18 mouse cellular contexts compared by ENCODE assay signal in genomic region chr7:126019321-126019720, GRCm38 (mm10).
DNase-seq lines count a peak whose midpoint lies in the region; ATAC-seq and TF ChIP-seq lines count a peak whose summit lies in the region.
"Had no signal": no experiment of that assay in that cellular context is flagged by ENCODE, and none has a peak within 500 bp of the region (broad histone marks: within the 10 kb centered on the region; RNA-seq: fewer than 3 reads in every experiment).

No protein-coding gene starts in this region.

- no peak for ATAC-seq in midbrain, postnatal 0 days (ENCODE audit: low FRiP score)
- ATAC-seq in limb, embryonic 11.5 days (ENCODE audit: insufficient number of reproducible peaks, low FRiP score, low TSS enrichment, low read depth) = no peak
- peak; percentile 51; the same call in 1 of the 2 replicates for ATAC-seq in neural tube, embryonic 14.5 days (ENCODE audit: low read depth)
- ATAC-seq: inflammation-experienced regulatory T-cells, adult 6 months had no signal

- H3K36me3 ChIP-seq in midbrain, embryonic 10.5 days = no peaks in the 10 kb centered on the region
- H3K36me3 ChIP-seq in midbrain, postnatal 0 days (ENCODE audit: insufficient read depth, low read length) = no peaks in the 10 kb centered on the region
- no peaks in the 10 kb centered on the region for H3K36me3 ChIP-seq in limb, embryonic 11.5 days (ENCODE audit: control insufficient read depth, insufficient read depth, low read length)
- no peaks in the 10 kb centered on the region for H3K36me3 ChIP-seq in neural tube, embryonic 14.5 days (ENCODE audit: control insufficient read depth, insufficient read depth, low read length)
- H3K36me3 ChIP-seq: embryonic facial prominence, embryonic 13.5 days; kidney, embryonic 15.5 days; liver, embryonic 15.5 days had no signal

- 73% methylated on average over 9 of the region's 9 CpGs for WGBS in midbrain, embryonic 10.5 days
- WGBS in midbrain, postnatal 0 days = 29% methylated on average over 9 of the region's 9 CpGs
- 15% methylated on average over 9 of the region's 9 CpGs for WGBS in limb, embryonic 11.5 days
- 7% methylated on average over 9 of the region's 9 CpGs for WGBS in neural tube, embryonic 14.5 days

- TF ChIP-seq CTCF in midbrain, postnatal 0 days (IDR thresholded peaks at IDR 0.05) = no peak

- H3K9me3 ChIP-seq in midbrain, embryonic 10.5 days (replicated peaks) = no peaks in the 10 kb centered on the region
- H3K9me3 ChIP-seq in midbrain, postnatal 0 days (ENCODE audit: low read length) = no peaks in the 10 kb centered on the region
- no peaks in the 10 kb centered on the region for H3K9me3 ChIP-seq in limb, embryonic 11.5 days (ENCODE audit: control insufficient read depth, low read length)
- no peaks in the 10 kb centered on the region for H3K9me3 ChIP-seq in neural tube, embryonic 14.5 days (ENCODE audit: control insufficient read depth, low read length)
- H3K9me3 ChIP-seq: embryonic facial prominence, embryonic 13.5 days; kidney, embryonic 15.5 days; liver, embryonic 15.5 days had no signal

- no peak overlapping the region for H3K4me3 ChIP-seq in midbrain, embryonic 10.5 days
- no peak overlapping the region for H3K4me3 ChIP-seq in midbrain, postnatal 0 days (ENCODE audit: low read depth, low read length)
- no peak overlapping the region for H3K4me3 ChIP-seq in limb, embryonic 11.5 days (ENCODE audit: low read depth, low read length)
- H3K4me3 ChIP-seq in neural tube, embryonic 14.5 days (ENCODE audit: low read depth, low read length) = no peak overlapping the region
- H3K4me3 ChIP-seq: embryonic facial prominence, embryonic 13.5 days; kidney, embryonic 15.5 days; liver, embryonic 15.5 days had no signal

- peak overlapping the region; percentile 50; the same call in 1 of the 2 replicates for H3K27ac ChIP-seq in midbrain, embryonic 10.5 days (replicated peaks)
- H3K27ac ChIP-seq in midbrain, postnatal 0 days (ENCODE audit: low read depth, low read length) = no peak overlapping the region
- H3K27ac ChIP-seq in limb, embryonic 11.5 days (replicated peaks; ENCODE audit: low read depth, low read length) = peak overlapping the region; percentile 36; the same call in 1 of the 2 replicates
- peak overlapping the region; percentile 35; the same call in 1 of the 2 replicates for H3K27ac ChIP-seq in neural tube, embryonic 14.5 days (ENCODE audit: low read depth, low read length)
- H3K27ac ChIP-seq: embryonic facial prominence, embryonic 13.5 days; kidney, embryonic 15.5 days; liver, embryonic 15.5 days had no signal

- H3K4me2 ChIP-seq in midbrain, postnatal 0 days (ENCODE audit: low read depth, low read length, poor library complexity, severe bottlenecking) = no peak overlapping the region
- no peak overlapping the region; the same call in 1 of the 2 replicates for H3K4me2 ChIP-seq in limb, embryonic 11.5 days (ENCODE audit: low read depth, severe bottlenecking)
- H3K4me2 ChIP-seq in neural tube, embryonic 14.5 days (ENCODE audit: low read depth, low read length) = no peak overlapping the region
- H3K4me2 ChIP-seq: embryonic facial prominence, embryonic 13.5 days; kidney, embryonic 15.5 days; liver, embryonic 15.5 days had no signal

- H3K4me1 ChIP-seq in midbrain, embryonic 10.5 days = peaks cover 30% of the 10 kb centered on the region
- no peaks in the 10 kb centered on the region for H3K4me1 ChIP-seq in midbrain, postnatal 0 days (ENCODE audit: insufficient read depth, low read length)
- peaks cover 16% of the 10 kb centered on the region for H3K4me1 ChIP-seq in limb, embryonic 11.5 days (ENCODE audit: control insufficient read depth, insufficient read depth, low read length)
- H3K4me1 ChIP-seq in neural tube, embryonic 14.5 days (ENCODE audit: control insufficient read depth, insufficient read depth, low read length) = peaks cover 13% of the 10 kb centered on the region

- H3K9ac ChIP-seq in midbrain, postnatal 0 days (replicated peaks; ENCODE audit: low read length, poor library complexity, severe bottlenecking) = no peak overlapping the region
- H3K9ac ChIP-seq in limb, embryonic 11.5 days (ENCODE audit: low read length) = no peak overlapping the region
- H3K9ac ChIP-seq in neural tube, embryonic 14.5 days (replicated peaks; ENCODE audit: low read depth, low read length) = no peak overlapping the region
- H3K9ac ChIP-seq: embryonic facial prominence, embryonic 13.5 days; kidney, embryonic 15.5 days; liver, embryonic 15.5 days had no signal

- peak; percentile 24 for DNase-seq in embryo, embryonic 10.5 days (ENCODE audit: low spot score)
- no peak for DNase-seq in embryo, embryonic 10 days (ENCODE audit: low spot score)
- no peak for DNase-seq in midbrain, embryonic 10.5 days (ENCODE audit: low spot score)
- DNase-seq in midbrain, postnatal 0 days (ENCODE audit: low spot score) = no peak
- peak; percentile 46 for DNase-seq in limb, embryonic 11.5 days (ENCODE audit: low spot score)
- DNase-seq in layer of hippocampus, postnatal 14 days (ENCODE audit: low spot score in 2 of 2) = no peak
- DNase-seq in frontal cortex, postnatal 10 days (ENCODE audit: low spot score in 2 of 2) = no peak
- DNase-seq: adrenal gland, postnatal 25 days; cerebellum, adult 9-11 months; gastrocnemius, postnatal 14 days; heart, postnatal 10 days; left cerebral cortex, postnatal 4 days; right cerebral cortex, postnatal 14 days had no signal

- H3K27me3 ChIP-seq in midbrain, embryonic 10.5 days (ENCODE audit: low read depth, poor library complexity, severe bottlenecking) = no peaks in the 10 kb centered on the region
- H3K27me3 ChIP-seq in midbrain, postnatal 0 days (ENCODE audit: insufficient read depth, low read length) = no peaks in the 10 kb centered on the region
- no peaks in the 10 kb centered on the region for H3K27me3 ChIP-seq in limb, embryonic 11.5 days (ENCODE audit: control insufficient read depth, insufficient read depth, low read length)
- no peaks in the 10 kb centered on the region for H3K27me3 ChIP-seq in neural tube, embryonic 14.5 days (ENCODE audit: control insufficient read depth, insufficient read depth, low read length)
- H3K27me3 ChIP-seq: embryonic facial prominence, embryonic 13.5 days; kidney, embryonic 15.5 days; liver, embryonic 15.5 days had no signal

Comparison
In these comparisons a context has a peak if more than half of its experiments do, and no peak if none do; other contexts are left out.
1. DNase-seq: peak in embryo, embryonic 10.5 days (single experiment) and limb, embryonic 11.5 days (single experiment); none in embryo, embryonic 10 days (single experiment), midbrain, embryonic 10.5 days (single experiment), midbrain, postnatal 0 days (single experiment), layer of hippocampus, postnatal 14 days (0 of 2) and frontal cortex, postnatal 10 days (0 of 2).